ENCODE assay signal across 10 mouse cellular contexts in the genomic region with DNA sequence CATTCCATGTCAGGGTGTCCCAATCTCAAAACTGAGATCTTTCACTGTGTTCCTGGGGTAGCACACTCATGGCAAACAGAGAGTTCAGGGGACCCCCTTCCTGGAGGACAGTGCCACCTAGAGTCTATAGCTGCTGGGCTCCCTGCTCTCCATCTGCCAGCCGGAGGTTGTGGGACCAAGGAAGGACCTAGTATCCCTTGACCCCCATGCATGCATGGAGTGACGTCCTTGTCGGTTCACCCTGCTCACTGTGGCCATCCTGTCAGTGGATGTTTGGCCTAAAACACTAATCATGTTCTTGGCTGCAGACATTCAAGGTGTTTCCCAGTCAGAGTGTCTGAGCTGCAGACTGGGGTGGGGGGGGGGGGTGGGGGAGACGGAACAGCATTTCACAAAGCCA. TPM values are rescaled to one million over a fixed set of nuclear protein-coding genes. Genes with fewer than 3 reads are reported as not detected.
A peak's percentile ranks its signal among the peaks of the same experiment; 100 is the strongest.
DNase-seq lines count a peak whose midpoint lies in the region; ATAC-seq and TF ChIP-seq lines count a peak whose summit lies in the region.
"Had no signal": no experiment of that assay in that cellular context is flagged by ENCODE, and none has a peak within 500 bp of the region (broad histone marks: within the 10 kb centered on the region; RNA-seq: fewer than 3 reads in every experiment).

No protein-coding gene starts in this region.

- no peaks in the 10 kb centered on the region for H3K27me3 ChIP-seq in heart, postnatal 0 days (ENCODE audit: control insufficient read depth, insufficient read depth, low read length)
- no peaks in the 10 kb centered on the region for H3K27me3 ChIP-seq in midbrain, embryonic 11.5 days (ENCODE audit: control insufficient read depth, insufficient read depth, low read length)

- H3K4me1 ChIP-seq in heart, postnatal 0 days (ENCODE audit: control insufficient read depth, insufficient read depth): no peaks in the 10 kb centered on the region; the same call in 1 of the 2 replicates
- H3K4me1 ChIP-seq in midbrain, embryonic 11.5 days (ENCODE audit: control insufficient read depth, insufficient read depth, low read length): no peaks in the 10 kb centered on the region

- H3K4me2 ChIP-seq in heart, postnatal 0 days (ENCODE audit: low read depth, low read length): no peak overlapping the region
- H3K4me2 ChIP-seq in midbrain, embryonic 11.5 days: no peak overlapping the region

- intact Hi-C loops in left cerebral cortex, postnatal 25 days (cut with DNase I): loop anchor here (5.0 kb wide), 1 partner anchor 86 kb away; no protein-coding TSS in a partner anchor

- TF ChIP-seq CTCF in brain, embryonic 14.5 days (IDR thresholded peaks at IDR 0.05; ENCODE audit: borderline replicate concordance, extremely low read depth, insufficient read depth, insufficient read length): peak; percentile 46; the same call in 1 of the 2 replicates
- TF ChIP-seq CTCF in heart, postnatal 0 days (IDR thresholded peaks at IDR 0.05; ENCODE audit: low read depth): peak; percentile 82

- H3K9me3 ChIP-seq in heart, postnatal 0 days (replicated peaks; ENCODE audit: control insufficient read depth, low read length): 0 out of 2 replicates have a peak, but pooled peaks cover 13% of the 10 kb centered on the region
- H3K9me3 ChIP-seq in midbrain, embryonic 11.5 days (ENCODE audit: control insufficient read depth, low read length): no peaks in the 10 kb centered on the region

- no peak for TF ChIP-seq EP300 in heart, postnatal 0 days (IDR thresholded peaks at IDR 0.05; ENCODE audit: low read depth)

- H3K36me3 ChIP-seq in heart, postnatal 0 days (replicated peaks; ENCODE audit: control insufficient read depth, insufficient read depth, low read length): no peaks in the 10 kb centered on the region
- H3K36me3 ChIP-seq in midbrain, embryonic 11.5 days (ENCODE audit: control insufficient read depth, insufficient read depth, low read length): no peaks in the 10 kb centered on the region

- H3K27ac ChIP-seq in heart, postnatal 0 days (ENCODE audit: low read depth): no peak overlapping the region
- H3K27ac ChIP-seq in midbrain, embryonic 11.5 days (ENCODE audit: low read depth, low read length): no peak overlapping the region

- DNase-seq in left cerebral cortex, postnatal 25 days (ENCODE audit: low spot score in 2 of 2): peak; percentile 19 to 26
- no peak for DNase-seq in left cerebral cortex, adult 11 months (ENCODE audit: low spot score)
- peak; percentile 68 for DNase-seq in MN1 (ENCODE audit: low spot score)
- peak; percentile 21 for DNase-seq in brain, embryonic 14.5 days (ENCODE audit: low read depth)
- peak; percentile 62 for DNase-seq in heart, postnatal 0 days (ENCODE audit: low spot score)
- peak; percentile 65 for DNase-seq in lung, postnatal 14 days
- DNase-seq in midbrain, embryonic 11.5 days (ENCODE audit: low spot score, missing footprints): no peak
- DNase-seq in spleen, postnatal 36 days (ENCODE audit: low spot score in 2 of 2): no peak

- no peak overlapping the region for H3K4me3 ChIP-seq in heart, postnatal 0 days (ENCODE audit: low read depth, low read length)
- H3K4me3 ChIP-seq in midbrain, embryonic 11.5 days (ENCODE audit: low read depth, low read length): no peak overlapping the region

- 26% methylated on average over 4 of the region's 4 CpGs for WGBS in heart, postnatal 0 days
- WGBS in midbrain, embryonic 11.5 days: 52% methylated on average over 4 of the region's 4 CpGs

- TF ChIP-seq POLR2A in brain, embryonic 14.5 days (IDR thresholded peaks at IDR 0.05; ENCODE audit: borderline replicate concordance, extremely low read depth, insufficient read depth, insufficient read length, poor library complexity, severe bottlenecking): no peak

- no peak overlapping the region for H3K9ac ChIP-seq in heart, postnatal 0 days (replicated peaks; ENCODE audit: low read depth, low read length)
- no peak overlapping the region for H3K9ac ChIP-seq in midbrain, embryonic 11.5 days (ENCODE audit: low read length)

- ATAC-seq in heart, postnatal 0 days (ENCODE audit: insufficient read depth, low read depth): peak; percentile 54
- ATAC-seq in midbrain, embryonic 11.5 days (ENCODE audit: low FRiP score): no peak

RNA-seq across cellular contexts. Expression of a gene that starts 14.0 kb away (rescaled TPM):
- total RNA-seq in left cerebral cortex, postnatal 25 days (2021): not detected
- not detected in 2 replicates for polyA plus RNA-seq in brain, embryonic 14.5 days (2012; rRNA removed)
- not detected in 2 replicates for total RNA-seq in heart, postnatal 0 days (2014; rRNA removed; ENCODE audit: low replicate concordance)
- not detected in 2 replicates for polyA plus RNA-seq in heart, postnatal 0 days (2015; fragmentation: Nextera tagmentation; extraction: Ambion mirVana)
- not detected in 2 replicates for polyA plus RNA-seq in midbrain, embryonic 11.5 days (2014; fragmentation: Nextera tagmentation; extraction: Ambion mirVana)
- total RNA-seq: layer of hippocampus, postnatal 25 days had no signal

RNA-seq across cellular contexts. Expression of a gene that starts 53.9 kb away (rescaled TPM):
- total RNA-seq in left cerebral cortex, postnatal 25 days (2021): 10 to 100 TPM; 97.5 to 98.9 TPM
- polyA plus RNA-seq in brain, embryonic 14.5 days (2012; rRNA removed): 25.8 and 36.6 TPM in 2 replicates
- 275 and 304 TPM in 2 replicates for total RNA-seq in heart, postnatal 0 days (2014; rRNA removed; ENCODE audit: low replicate concordance)
- 175 and 179 TPM in 2 replicates for polyA plus RNA-seq in heart, postnatal 0 days (2015; fragmentation: Nextera tagmentation; extraction: Ambion mirVana)
- 7.8 and 8.8 TPM in 2 replicates for polyA plus RNA-seq in midbrain, embryonic 11.5 days (2014; fragmentation: Nextera tagmentation; extraction: Ambion mirVana)
- total RNA-seq: neutrophil, adult 5-6 weeks had no signal

Comparison
In these comparisons a context has a peak if more than half of its experiments do, and no peak if none do; other contexts are left out.
1. DNase-seq: peak in left cerebral cortex, postnatal 25 days (2 of 2), MN1 (single experiment), brain, embryonic 14.5 days (single experiment), heart, postnatal 0 days (single experiment) and lung, postnatal 14 days (single experiment); none in left cerebral cortex, adult 11 months (single experiment), midbrain, embryonic 11.5 days (single experiment) and spleen, postnatal 36 days (0 of 2).